Mouse (Mus musculus) hindbrain, postnatal 0 days (tissue): ENCODE data around the gene 4933428G20Rik. TPM values are rescaled to one million over a fixed set of nuclear protein-coding genes. Genes with fewer than 3 reads are reported as not detected.
A peak's percentile ranks its signal among the peaks of the same experiment; 100 is the strongest.

Experiments
- ATAC-seq: fragments of 200-750 bp; cut with Nextera tagmentation; 2 replicates; pipeline ENCODE4 v1.8.0; 2017; ENCODE audit warnings: mild to moderate bottlenecking, moderate TSS enrichment, moderate library complexity
- DNase-seq: peaks from one replicate; pipeline ENCODE4 v3.0.0-alpha.2; 2015; ENCODE audit warnings: low spot score
- H3K27ac ChIP-seq: fragments of 300-500 bp; sonication (generic); 2 replicates; pipeline ENCODE4 v1.5.1; 2014; ENCODE audit warnings: mild to moderate bottlenecking
- H3K27me3 ChIP-seq: fragments of 300-500 bp; sonication (generic); 2 replicates; pipeline ENCODE4 v1.6.1; 2014; ENCODE audit warnings: low read length, mixed read lengths; ENCODE audit not compliant: insufficient read depth
- H3K36me3 ChIP-seq: fragments of 300-500 bp; sonication (generic); 2 replicates; pipeline ENCODE4 v1.6.1; 2014; ENCODE audit warnings: low read length, mixed read lengths; ENCODE audit not compliant: insufficient read depth
- H3K4me1 ChIP-seq: fragments of 300-500 bp; sonication (generic); 2 replicates; pipeline ENCODE4 v1.6.1; 2014; ENCODE audit warnings: antibody characterized with exemption, low read length, mixed read lengths; ENCODE audit not compliant: insufficient read depth
- H3K4me2 ChIP-seq: fragments of 300-500 bp; sonication (generic); 2 replicates; pipeline ENCODE4 v1.6.1; 2014; ENCODE audit warnings: low read depth, mild to moderate bottlenecking, low read length, moderate library complexity, mixed read lengths
- H3K4me3 ChIP-seq: fragments of 300-500 bp; sonication (generic); 2 replicates; pipeline ENCODE4 v1.5.1; 2014; ENCODE audit warnings: low read length
- H3K9ac ChIP-seq: fragments of 300-500 bp; sonication (generic); replicated peaks from 2 replicates; pipeline ENCODE4 v1.6.1; 2014; ENCODE audit warnings: mild to moderate bottlenecking, low read length, moderate library complexity, mixed read lengths
- H3K9me3 ChIP-seq: fragments of 300-500 bp; sonication (generic); 2 replicates; pipeline ENCODE4 v1.6.1; 2016; ENCODE audit warnings: low read length, mixed read lengths
- CTCF ChIP-seq: IDR thresholded peaks from 2 replicates; pipeline ENCODE4 v1.5.1; 2016; ENCODE audit warnings: antibody characterized with exemption, control low read depth, low read depth
- WGBS: fragments of 180-500 bp; shearing (Covaris S2); extraction: QIAGEN DNeasy Blood & Tissue Kit; methylation state at CpG from one replicate; pipeline ENCODE4 v1.1.7; 2014; 5-methylcytosine and 5-hydroxymethylcytosine counted together
- polyA plus RNA-seq: library from polyadenylated mRNA; unstranded; fragments of >200 nt; fragmentation: Nextera tagmentation; extraction: Ambion mirVana; gene quantifications from 2 replicates; pipeline ENCODE4 v1.2.1, GENCODE M21; 2015
- total RNA-seq: library from RNA; depleted of rRNA; stranded (reverse); fragments of >200 nt; gene quantifications from 2 replicates; pipeline ENCODE4 v1.2.3, GENCODE M21; 2014

The 4933428G20Rik gene
- total and polyA plus RNA-seq, 2 experiments from 2014 or later: 0.48 TPM; not detected in 1

GRCm38 (mm10) chr11:97492836-97493235 lies 7.3 kb downstream of the 4933428G20Rik start:
- DNase-seq: no peak
- WGBS: 86% methylated on average over 3 of the region's 3 CpGs
- Histone ChIP-seq H3K4me1 (no peaks in the 10 kb centered on the region), H3K9ac (no peak overlapping the region), H3K4me2 (no peak overlapping the region), H3K36me3 (peaks cover 13% of the 10 kb centered on the region), H3K9me3 (no peaks in the 10 kb centered on the region), H3K4me3 (no peak overlapping the region), H3K27me3 (no peaks in the 10 kb centered on the region), H3K27ac (no peak overlapping the region)
- TF ChIP-seq CTCF: no peak
- no peak for ATAC-seq

- DNase-seq (no peak), ATAC-seq (0 out of 2 replicates have a peak, but pooled peaks have one; percentile 25)
- no peak overlapping the region for H3K4me3 ChIP-seq
- peaks cover 16% of the 10 kb centered on the region for H3K36me3 ChIP-seq
- H3K4me2 ChIP-seq: no peak overlapping the region
- no peaks in the 10 kb centered on the region for H3K27me3 ChIP-seq
- 70% methylated on average over 10 of the region's 10 CpGs for WGBS
- TF ChIP-seq CTCF: peak; percentile 12; the same call in 1 of the 2 replicates
- no peak overlapping the region for H3K9ac ChIP-seq
- H3K9me3 ChIP-seq: no peaks in the 10 kb centered on the region
- no peak overlapping the region for H3K27ac ChIP-seq
- H3K4me1 ChIP-seq: no peaks in the 10 kb centered on the region
Observed at GRCm38 (mm10) chr11:97491640-97492039, 8.5 kb downstream of the 4933428G20Rik start.

- Histone ChIP-seq H3K4me2 (no peak overlapping the region), H3K36me3 (peaks cover 19% of the 10 kb centered on the region), H3K4me1 (no peaks in the 10 kb centered on the region), H3K9me3 (no peaks in the 10 kb centered on the region), H3K27me3 (no peaks in the 10 kb centered on the region), H3K4me3 (no peak overlapping the region), H3K9ac (no peak overlapping the region), H3K27ac (no peak overlapping the region)
- ATAC-seq: peak; percentile 73
- TF ChIP-seq CTCF: peak; percentile 95
- WGBS: 30% methylated on average over 16 of the region's 16 CpGs
- DNase-seq: peak; percentile 87
Observed at GRCm38 (mm10) chr11:97489589-97490324, 10.4 kb downstream of the 4933428G20Rik start.

GRCm38 (mm10) chr11:97487656-97488055 lies 12.5 kb downstream of the 4933428G20Rik start:
- Histone ChIP-seq H3K27me3 (no peaks in the 10 kb centered on the region), H3K36me3 (peaks cover 22% of the 10 kb centered on the region), H3K4me2 (no peak overlapping the region), H3K4me1 (no peaks in the 10 kb centered on the region), H3K9me3 (no peaks in the 10 kb centered on the region), H3K9ac (no peak overlapping the region), H3K4me3 (no peak overlapping the region), H3K27ac (no peak overlapping the region)
- 73% methylated on average over 3 of the region's 3 CpGs for WGBS
- ATAC-seq (no peak), DNase-seq (no peak)
- TF ChIP-seq CTCF: no peak

GRCm38 (mm10) chr11:97485661-97486060 lies 14.5 kb downstream of the 4933428G20Rik start:
- Histone ChIP-seq H3K27me3 (no peaks in the 10 kb centered on the region), H3K4me3 (no peak overlapping the region), H3K27ac (no peak overlapping the region), H3K9me3 (no peaks in the 10 kb centered on the region), H3K4me1 (no peaks in the 10 kb centered on the region), H3K4me2 (no peak overlapping the region), H3K36me3 (peaks cover 12% of the 10 kb centered on the region; the same call in 1 of the 2 replicates), H3K9ac (no peak overlapping the region)
- no peak for DNase-seq
- ATAC-seq: no peak
- no peak for TF ChIP-seq CTCF
- WGBS: 78% methylated on average over 8 of the region's 8 CpGs

DNA sequence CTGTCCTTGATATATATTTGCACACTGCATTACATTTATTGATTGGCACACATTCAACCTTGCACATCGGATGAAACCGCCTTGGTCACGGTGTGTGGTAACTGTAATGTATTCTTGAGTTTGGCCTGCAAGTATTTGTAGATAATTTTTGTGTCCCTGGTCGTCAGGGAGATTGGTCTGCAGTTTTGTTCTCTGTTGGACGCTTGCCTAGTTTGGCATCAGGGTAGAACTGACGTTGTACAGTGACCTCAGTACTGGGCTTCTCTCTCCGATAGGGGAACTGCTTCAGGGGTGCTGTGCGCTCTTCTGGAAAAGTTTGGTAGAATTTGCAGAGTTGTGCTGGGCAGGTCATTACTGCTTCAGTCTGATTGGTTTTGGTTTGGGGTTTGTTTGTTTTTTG lies 20.3 kb downstream of the 4933428G20Rik start:
- Histone ChIP-seq H3K27me3 (no peaks in the 10 kb centered on the region), H3K4me3 (no peak overlapping the region), H3K9me3 (no peaks in the 10 kb centered on the region), H3K27ac (no peak overlapping the region), H3K36me3 (peaks cover 39% of the 10 kb centered on the region), H3K4me1 (no peaks in the 10 kb centered on the region), H3K9ac (no peak overlapping the region), H3K4me2 (no peak overlapping the region)
- TF ChIP-seq CTCF: no peak
- DNase-seq: no peak
- ATAC-seq: no peak
- WGBS: 45% methylated on average over 8 of the region's 8 CpGs

DNA sequence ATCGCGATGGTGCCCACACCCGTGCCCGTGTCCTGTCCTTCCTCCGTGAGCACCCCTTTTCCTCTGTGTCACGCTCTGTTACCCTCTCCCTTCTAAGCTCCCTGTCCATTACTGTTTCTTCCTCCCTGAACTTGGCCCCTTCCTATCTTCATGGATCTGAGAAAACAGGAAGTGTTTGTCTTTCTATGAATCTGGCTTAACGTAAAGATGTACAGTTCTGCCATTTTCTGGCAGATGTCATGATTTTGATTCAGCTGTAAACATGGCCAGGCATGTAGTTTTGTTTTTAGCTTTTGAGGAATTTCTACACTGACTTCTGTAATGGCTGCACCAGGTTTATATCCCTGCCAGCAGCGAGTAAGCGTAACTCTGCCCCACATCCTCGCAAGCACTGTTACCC lies 21.1 kb downstream of the 4933428G20Rik start:
- ATAC-seq: no peak

More for the DNA sequence above, 21.1 kb downstream of the 4933428G20Rik start:
- H3K4me1 ChIP-seq: no peaks in the 10 kb centered on the region
- no peaks in the 10 kb centered on the region for H3K9me3 ChIP-seq
- no peak overlapping the region for H3K27ac ChIP-seq
- no peak for DNase-seq
- no peak overlapping the region for H3K4me2 ChIP-seq
- TF ChIP-seq CTCF: no peak
- no peak overlapping the region for H3K4me3 ChIP-seq
- 91% methylated on average over 10 of the region's 10 CpGs for WGBS
- no peaks in the 10 kb centered on the region for H3K27me3 ChIP-seq
- no peak overlapping the region for H3K9ac ChIP-seq
- H3K36me3 ChIP-seq: peaks cover 41% of the 10 kb centered on the region
